Mouse (Mus musculus) small intestine, adult 2 months (tissue): ENCODE measurements around the gene Shisa8. TPM values are rescaled to one million over a fixed set of nuclear protein-coding genes. Genes with fewer than 3 reads are reported as not detected.

Experiments
- H3K27ac ChIP-seq: fragments of 200-500 bp; 2 replicates; pipeline ENCODE4 v1.5.1; 2012; ENCODE audit warnings: low read depth, low read length, control low read depth, inconsistent platforms; ENCODE audit not compliant: insufficient read depth
- H3K27me3 ChIP-seq: fragments of 200-500 bp; 2 replicates; pipeline ENCODE4 v1.6.1; 2012; ENCODE audit warnings: mild to moderate bottlenecking, moderate library complexity, low read length, inconsistent platforms; ENCODE audit not compliant: control insufficient read depth, insufficient read depth
- H3K36me3 ChIP-seq: fragments of 200-500 bp; 2 replicates; pipeline ENCODE4 v1.6.1; 2012; ENCODE audit warnings: mild to moderate bottlenecking, low read length, control low read depth, inconsistent platforms; ENCODE audit not compliant: control insufficient read depth, insufficient read depth
- H3K4me1 ChIP-seq: fragments of 200-500 bp; 2 replicates; pipeline ENCODE4 v1.6.1; 2012; ENCODE audit warnings: low read length, inconsistent platforms, mixed read lengths; ENCODE audit not compliant: control insufficient read depth, insufficient read depth, insufficient read length
- H3K4me3 ChIP-seq: fragments of 200-500 bp; 2 replicates; pipeline ENCODE4 v1.5.1; 2012; ENCODE audit warnings: low read depth, mild to moderate bottlenecking, control low read depth, inconsistent platforms, low read length, moderate library complexity
- CTCF ChIP-seq: fragments of 200-500 bp; IDR thresholded peaks from 2 replicates; pipeline ENCODE4 v1.5.1; 2012; ENCODE audit warnings: low read depth, mild to moderate bottlenecking, control low read depth, inconsistent platforms, low read length, moderate library complexity, mixed read lengths; ENCODE audit not compliant: insufficient replicate concordance, insufficient read length; ENCODE audit errors: extremely low read depth
- POLR2A ChIP-seq: fragments of 200-500 bp; IDR thresholded peaks from 2 replicates; pipeline ENCODE4 v1.6.1; 2012; ENCODE audit warnings: low read depth, mild to moderate bottlenecking, control low read depth, inconsistent platforms, low read length, moderate library complexity
- WGBS: fragments of 180-500 bp; shearing (Covaris S2); methylation state at CpG from one replicate; pipeline ENCODE4 v1.1.7; 2018; 5-methylcytosine and 5-hydroxymethylcytosine counted together
- polyA plus RNA-seq: library from polyadenylated mRNA; depleted of rRNA; stranded (reverse); fragments of >200 nt; gene quantifications from 2 replicates; pipeline ENCODE4 v1.2.3, GENCODE M21; 2012

Shisa8 gene
- polyA plus RNA-seq, 1 experiment, result 2.6 TPM

DNA sequence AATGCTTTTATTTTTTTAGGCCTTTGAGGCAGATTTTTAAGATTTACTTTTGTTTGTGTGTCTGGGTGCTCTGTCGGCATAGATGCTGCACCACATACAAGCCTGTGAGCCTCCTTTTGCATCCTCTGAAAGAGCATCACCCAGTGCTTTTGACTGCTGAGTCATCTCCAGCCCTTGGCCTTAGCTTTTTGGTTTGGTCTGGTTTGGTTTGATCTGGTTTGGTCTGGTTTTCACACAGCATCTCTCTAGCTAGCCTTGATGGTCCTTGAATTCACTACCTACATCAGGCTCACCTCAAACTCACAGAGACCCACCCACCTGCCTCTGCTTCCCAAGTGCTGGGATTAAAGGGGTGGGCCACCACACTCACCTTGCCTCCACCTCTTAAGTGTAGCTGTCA, 24.7 kb downstream of the Shisa8 start:
- H3K4me1 ChIP-seq, result no peaks in the 10 kb centered on the region
- TF ChIP-seq POLR2A (no peak), CTCF (no peak)
- 94% methylated on average over 1 of the region's 1 CpGs for WGBS
- H3K27me3 ChIP-seq, result no peaks in the 10 kb centered on the region
- H3K27ac ChIP-seq, result no peak overlapping the region
- H3K36me3 ChIP-seq, result peaks cover 80% of the 10 kb centered on the region
- no peak overlapping the region for H3K4me3 ChIP-seq

GRCm38 (mm10) chr15:82187401-82187800, 25.2 kb downstream of the Shisa8 start:
- Histone ChIP-seq H3K4me1 (no peaks in the 10 kb centered on the region), H3K36me3 (peaks cover 79% of the 10 kb centered on the region), H3K27me3 (no peaks in the 10 kb centered on the region), H3K27ac (no peak overlapping the region), H3K4me3 (no peak overlapping the region)
- WGBS, result 89% methylated on average over 4 of the region's 4 CpGs
- peak; percentile 20; the same call in 1 of the 2 replicates for TF ChIP-seq CTCF
- TF ChIP-seq POLR2A, result no peak

DNA sequence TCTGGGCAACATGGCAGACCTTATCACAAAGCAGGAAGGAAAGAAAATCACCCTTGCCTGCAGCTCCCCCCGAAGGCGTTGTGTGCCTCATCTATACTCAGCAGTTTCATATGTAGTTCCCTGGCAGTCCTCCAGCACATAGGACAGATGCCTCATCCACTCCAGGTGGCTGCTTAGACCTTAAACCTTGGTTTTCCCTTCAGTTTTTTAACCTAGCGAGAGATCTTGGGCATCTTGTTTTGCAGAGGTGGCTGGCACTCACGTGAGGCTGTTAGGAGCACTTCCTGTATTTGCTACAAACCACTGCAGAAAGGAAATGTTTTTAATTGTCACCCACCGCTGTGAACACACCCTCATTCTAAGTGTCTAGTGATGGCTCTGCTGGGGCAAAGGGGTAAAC, 25.7 kb downstream of the Shisa8 start:
- Histone ChIP-seq H3K27me3 (no peaks in the 10 kb centered on the region), H3K4me3 (no peak overlapping the region), H3K36me3 (peaks cover 79% of the 10 kb centered on the region), H3K4me1 (no peaks in the 10 kb centered on the region), H3K27ac (no peak overlapping the region; the same call in 1 of the 2 replicates)
- WGBS, result 78% methylated on average over 5 of the region's 5 CpGs
- no peak for TF ChIP-seq POLR2A
- TF ChIP-seq CTCF, result no peak

GRCm38 (mm10) chr15:82186131-82186530, 26.5 kb downstream of the Shisa8 start:
- TF ChIP-seq POLR2A (no peak), CTCF (no peak)
- no peak overlapping the region for H3K4me3 ChIP-seq
- WGBS, result 88% methylated on average over 14 of the region's 14 CpGs
- no peak overlapping the region for H3K27ac ChIP-seq
- no peaks in the 10 kb centered on the region for H3K27me3 ChIP-seq
- H3K36me3 ChIP-seq, result peaks cover 80% of the 10 kb centered on the region
- no peaks in the 10 kb centered on the region for H3K4me1 ChIP-seq

DNA sequence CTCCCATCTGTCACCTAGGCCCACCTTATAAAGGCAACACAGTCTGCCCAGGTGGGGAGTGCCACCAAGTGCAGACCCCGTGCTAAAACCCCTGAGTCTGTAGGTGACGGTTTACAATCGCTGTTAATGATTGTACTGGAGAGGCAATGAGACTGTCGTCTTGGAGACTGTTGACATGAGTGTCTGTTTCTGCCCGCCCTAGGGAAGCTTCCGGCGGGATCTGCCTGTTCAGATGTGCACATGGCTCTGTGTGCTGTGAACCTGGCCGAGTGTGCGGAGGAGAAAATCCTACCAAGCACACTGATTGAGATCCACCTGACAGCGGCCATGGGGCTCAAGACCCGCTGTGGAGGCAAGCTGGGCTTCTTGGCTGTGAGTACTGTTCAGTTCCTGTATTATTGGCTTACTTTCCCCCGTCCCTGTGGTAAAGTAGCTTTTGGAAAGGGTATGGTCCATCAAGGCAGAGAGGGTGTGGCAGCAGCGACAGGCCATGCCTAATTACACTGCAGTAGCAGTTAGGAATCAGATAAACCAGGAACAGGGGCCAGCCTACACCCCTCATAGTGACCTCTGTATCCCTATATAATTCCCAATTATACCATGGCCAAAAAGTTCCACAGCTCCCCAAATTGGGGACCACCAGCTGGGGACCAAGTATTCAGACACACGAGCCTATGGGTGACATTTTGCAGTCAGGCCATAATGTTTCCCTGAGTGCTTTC, 27.4 kb downstream of the Shisa8 start:
- WGBS, result 86% methylated on average over 14 of the region's 14 CpGs
- Histone ChIP-seq H3K27me3 (no peaks in the 10 kb centered on the region), H3K4me3 (no peak overlapping the region), H3K4me1 (no peaks in the 10 kb centered on the region), H3K36me3 (peaks cover 86% of the 10 kb centered on the region), H3K27ac (no peak overlapping the region)
- TF ChIP-seq POLR2A (no peak), CTCF (no peak)

- TF ChIP-seq CTCF (no peak), POLR2A (no peak)
- no peak overlapping the region for H3K27ac ChIP-seq
- 88% methylated on average over 10 of the region's 10 CpGs for WGBS
- H3K4me3 ChIP-seq, result no peak overlapping the region
- H3K4me1 ChIP-seq, result no peaks in the 10 kb centered on the region
- peaks cover 87% of the 10 kb centered on the region for H3K36me3 ChIP-seq
- no peaks in the 10 kb centered on the region for H3K27me3 ChIP-seq
These were observed 28.0 kb downstream of the Shisa8 start for GRCm38 (mm10) chr15:82184656-82185055.

GRCm38 (mm10) chr15:82184183-82184582, 28.4 kb downstream of the Shisa8 start:
- Histone ChIP-seq H3K36me3 (peaks cover 88% of the 10 kb centered on the region), H3K4me1 (no peaks in the 10 kb centered on the region), H3K4me3 (no peak overlapping the region), H3K27me3 (no peaks in the 10 kb centered on the region), H3K27ac (no peak overlapping the region)
- no peak for TF ChIP-seq POLR2A
- no peak for TF ChIP-seq CTCF
- 89% methylated on average over 7 of the region's 7 CpGs for WGBS

DNA sequence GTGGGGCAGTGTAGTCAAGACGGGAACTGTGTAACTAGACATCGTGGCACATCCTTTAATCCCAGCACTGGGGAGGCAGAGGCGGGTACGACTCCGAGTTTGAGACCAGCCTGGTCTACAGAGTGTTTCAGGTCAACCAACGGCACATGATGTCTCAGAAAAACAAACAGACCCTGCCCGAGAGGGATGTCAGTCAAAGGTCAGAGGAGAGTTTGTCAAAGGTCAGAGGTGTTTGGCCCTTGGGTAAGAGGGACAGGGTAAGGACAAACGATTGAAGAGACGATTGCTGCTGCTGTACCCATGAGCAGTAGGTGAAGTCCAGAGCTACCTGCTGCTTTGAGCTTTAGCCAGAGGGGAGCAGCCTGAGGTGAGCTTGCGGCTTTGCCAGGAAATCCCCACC, 29.0 kb downstream of the Shisa8 start:
- H3K27me3 ChIP-seq, result no peaks in the 10 kb centered on the region
- H3K4me1 ChIP-seq, result no peaks in the 10 kb centered on the region
- no peak overlapping the region for H3K4me3 ChIP-seq
- no peak overlapping the region for H3K27ac ChIP-seq
- no peak for TF ChIP-seq POLR2A
- no peak for TF ChIP-seq CTCF
- H3K36me3 ChIP-seq, result peaks cover 91% of the 10 kb centered on the region
- WGBS, result 81% methylated on average over 10 of the region's 10 CpGs
